Mouse (Mus musculus) brain, adult 2 months (tissue): ENCODE measurements at regions not wholly inside any gene's neighbourhood (a gene's known extent, or its start where the extent isn't known, plus 50 kb on each side); places are given as distances from the start of the nearest gene placed in this dataset.

Experiments used
- DNase-seq: peaks from one replicate; pipeline ENCODE4 v3.0.0; 2011; ENCODE audit warnings: low read depth, low spot score

GRCm38 (mm10) chr4:131366006-131366405 is 421.8 kb downstream of the Matn1 start:
- peak; percentile 22 for DNase-seq

- DNase-seq = peak; percentile 22
Measured at GRCm38 (mm10) chr4:131366656-131367055, 422.5 kb downstream of the Matn1 start.

DNA sequence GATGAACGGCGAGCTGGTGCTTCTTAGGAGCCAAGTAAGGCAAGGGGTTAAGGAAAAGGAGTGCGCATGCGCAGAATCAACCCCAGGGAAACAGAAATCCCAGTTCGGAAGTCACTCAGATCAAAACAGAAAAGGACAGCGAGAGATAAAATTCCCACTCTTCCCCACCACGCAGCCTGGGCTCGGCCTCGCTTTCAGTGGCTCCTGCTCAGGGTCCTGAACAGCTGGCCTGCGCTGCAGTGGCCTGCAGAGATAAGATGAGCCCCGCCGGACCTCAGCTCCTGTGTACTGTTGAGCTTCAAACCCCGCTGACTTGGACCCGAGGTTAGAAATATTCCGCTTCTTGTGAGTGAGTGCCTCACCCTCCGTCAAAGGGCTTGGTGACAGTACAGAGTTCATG is 428.3 kb downstream of the Matn1 start:
- DNase-seq = no peak

- DNase-seq = no peak
Measured at GRCm38 (mm10) chr4:131373172-131373571, 429.0 kb downstream of the Matn1 start.

DNA sequence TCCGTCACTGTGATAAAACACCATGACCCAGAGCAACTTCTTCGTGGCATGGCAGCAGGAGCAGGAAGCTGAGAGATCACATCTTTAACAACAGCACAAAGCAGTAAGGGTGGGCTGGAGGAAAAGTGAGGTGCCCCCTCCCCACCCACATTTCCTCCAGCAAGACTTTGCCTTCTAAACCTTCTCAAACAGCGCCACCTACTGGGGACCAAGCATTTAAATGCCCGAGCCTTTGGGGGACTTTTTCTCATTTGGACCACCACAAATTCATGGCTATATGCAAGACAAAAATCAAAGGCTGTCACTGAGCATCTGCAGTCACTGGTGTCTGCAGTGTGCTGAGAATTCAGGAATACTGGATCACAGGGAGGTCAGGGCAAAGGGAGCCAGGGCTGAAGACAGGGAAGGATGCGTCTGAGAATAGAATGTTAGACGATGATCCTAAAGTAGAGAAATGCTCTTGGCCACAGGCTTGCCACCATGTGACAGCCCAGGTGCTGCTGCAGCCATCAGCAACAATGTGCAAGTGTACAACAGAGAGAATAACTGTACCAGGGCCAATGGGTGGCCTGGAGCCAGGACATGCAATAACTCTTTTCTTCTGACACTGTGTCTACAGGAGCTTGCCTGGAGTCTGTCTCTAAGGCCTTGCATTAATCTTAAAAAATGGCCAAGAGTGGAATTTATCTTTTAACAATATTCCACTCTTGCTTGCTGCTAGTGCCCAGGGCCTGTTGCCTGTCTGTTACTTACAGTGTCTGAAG is 430.5 kb downstream of the Matn1 start:
- DNase-seq = no peak

- peak; percentile 72 for DNase-seq
Measured at GRCm38 (mm10) chr4:131381063-131381462, 436.9 kb downstream of the Matn1 start.

GRCm38 (mm10) chr4:131381529-131381928 is 437.3 kb downstream of the Matn1 start:
- DNase-seq = no peak

GRCm38 (mm10) chr4:131383862-131384261 is 439.7 kb downstream of the Matn1 start:
- DNase-seq = peak; percentile 83

GRCm38 (mm10) chr4:131386961-131387360 is 442.8 kb downstream of the Matn1 start:
- DNase-seq = peak; percentile 64

DNA sequence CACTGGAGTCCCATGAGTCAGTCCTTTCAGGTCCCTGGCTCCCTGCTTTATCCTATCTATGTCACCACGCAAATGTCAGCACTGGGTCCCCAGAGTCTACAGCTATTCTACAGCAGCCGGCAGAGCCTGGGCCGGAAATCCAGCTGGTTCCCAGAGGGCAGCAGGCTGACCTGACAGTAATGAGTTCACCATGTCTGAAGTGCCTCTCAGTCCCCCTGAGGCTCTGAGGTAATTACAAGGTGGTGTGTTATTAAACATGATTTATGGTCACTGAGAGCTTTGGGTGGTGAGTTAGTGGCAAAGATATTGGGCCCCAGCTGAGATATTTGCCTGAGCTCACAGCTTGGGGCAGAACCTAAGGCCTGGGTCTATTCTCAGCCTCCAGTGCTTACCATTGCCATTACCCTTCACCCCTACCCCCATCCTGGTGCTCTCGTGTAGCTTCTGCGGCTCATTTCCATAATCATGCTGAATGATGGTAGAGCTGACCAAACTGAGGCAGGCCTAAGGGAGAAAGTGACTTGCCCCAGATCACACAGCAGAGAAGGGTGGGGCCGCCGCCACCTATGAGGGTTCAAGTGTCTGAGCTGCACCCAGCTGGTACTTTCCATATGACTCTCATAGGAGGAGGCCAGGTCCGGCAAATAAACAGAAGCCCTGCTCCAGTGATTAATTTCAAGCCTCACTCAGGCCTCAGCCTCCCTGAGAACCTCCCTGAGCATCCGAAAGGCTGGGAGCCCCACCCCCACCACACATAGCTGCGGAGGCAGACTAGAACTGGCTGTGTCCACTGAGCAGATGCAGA is 446.8 kb downstream of the Ptpru start:
- DNase-seq = no peak

DNA sequence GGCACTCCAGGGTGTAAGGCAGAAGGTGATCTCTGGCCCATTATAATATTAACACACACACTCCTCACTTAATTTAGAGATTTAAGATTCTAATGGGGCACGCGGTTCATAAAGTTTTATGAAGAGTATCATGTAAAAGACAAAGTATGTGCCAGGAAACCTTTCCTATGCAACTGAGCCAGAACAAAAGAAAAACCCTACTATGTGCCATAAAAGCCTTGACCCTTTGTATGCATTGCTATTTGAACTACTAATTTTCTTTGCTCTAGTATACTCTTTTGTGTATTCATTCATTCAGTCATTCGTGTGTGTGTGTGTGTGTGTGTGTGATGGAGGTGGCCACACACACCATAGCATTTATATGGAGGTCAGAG is 446.2 kb downstream of the Ptpru start:
- no peak for DNase-seq

- no peak for DNase-seq
Measured at GRCm38 (mm10) chr4:131392478-131392877, 445.6 kb downstream of the Ptpru start.

GRCm38 (mm10) chr4:131396226-131396840 is 441.8 kb downstream of the Ptpru start:
- no peak for DNase-seq

DNA sequence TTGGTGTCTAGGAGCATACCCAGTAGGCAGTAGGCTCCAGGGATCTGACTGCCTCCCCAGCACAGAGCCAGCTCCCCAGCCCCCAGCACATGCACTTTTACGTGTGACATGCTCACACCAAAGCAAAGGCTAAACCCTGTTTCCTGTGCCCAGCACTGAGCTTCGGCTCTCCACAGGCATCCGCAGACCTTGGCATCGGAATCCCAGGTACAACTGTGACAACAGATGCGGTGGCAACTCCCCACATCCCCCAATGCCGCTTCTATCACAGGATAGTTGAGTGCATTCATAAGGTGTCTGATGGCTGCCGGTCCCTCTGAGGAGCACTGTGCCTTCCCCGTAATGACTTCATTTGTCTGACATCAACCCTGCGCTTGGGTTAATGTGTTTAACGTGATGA is 440.9 kb downstream of the Ptpru start:
- no peak for DNase-seq

DNA sequence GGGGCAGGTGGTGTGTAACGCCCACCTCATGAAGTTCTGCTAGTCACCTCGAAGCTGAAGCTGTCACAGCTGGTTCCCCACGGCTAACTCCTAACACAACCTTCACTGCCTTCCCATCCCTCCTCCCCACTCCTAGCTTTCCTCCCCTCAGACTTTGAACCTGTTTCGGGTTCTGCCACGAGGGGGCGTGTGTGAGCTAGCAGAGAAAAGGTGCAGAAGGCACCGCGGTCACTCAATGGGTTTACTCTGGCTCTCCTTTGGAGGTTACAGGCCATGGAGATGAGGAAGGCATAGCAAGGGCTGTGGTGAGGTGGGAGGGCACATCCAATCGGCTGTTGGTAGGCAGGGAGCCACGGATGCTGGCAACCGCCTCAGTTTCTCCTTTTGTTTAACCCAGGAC is 437.3 kb downstream of the Ptpru start:
- peak; percentile 47 for DNase-seq

DNA sequence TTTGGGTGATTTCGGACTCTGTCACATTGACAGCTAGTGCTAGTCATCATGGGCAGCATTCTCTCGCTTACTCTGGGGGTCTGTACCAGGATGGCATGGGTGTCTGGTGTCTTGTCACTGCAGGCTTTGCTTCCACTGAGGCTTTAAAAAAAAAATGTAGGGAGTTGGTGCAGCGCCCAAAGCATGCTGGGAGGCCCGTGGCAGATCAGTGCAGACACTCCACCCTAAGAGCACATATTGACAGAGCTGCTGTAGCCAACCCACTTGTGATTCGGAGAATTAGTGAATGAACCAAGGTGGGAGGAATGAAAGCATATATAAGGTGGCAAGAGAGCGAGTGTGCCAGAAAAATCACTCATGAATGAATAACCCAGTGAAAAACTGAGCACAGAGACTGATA is 436.8 kb downstream of the Ptpru start:
- no peak for DNase-seq

- peak; percentile 76 for DNase-seq
Measured at GRCm38 (mm10) chr4:131405376-131406017, 432.6 kb downstream of the Ptpru start.

GRCm38 (mm10) chr4:131407464-131407863 is 430.6 kb downstream of the Ptpru start:
- DNase-seq = no peak

- no peak for DNase-seq
Measured at GRCm38 (mm10) chr4:131408644-131409043, 429.4 kb downstream of the Ptpru start.

- peak; percentile 61 for DNase-seq
Measured at GRCm38 (mm10) chr4:131409805-131410204, 428.3 kb downstream of the Ptpru start.

DNA sequence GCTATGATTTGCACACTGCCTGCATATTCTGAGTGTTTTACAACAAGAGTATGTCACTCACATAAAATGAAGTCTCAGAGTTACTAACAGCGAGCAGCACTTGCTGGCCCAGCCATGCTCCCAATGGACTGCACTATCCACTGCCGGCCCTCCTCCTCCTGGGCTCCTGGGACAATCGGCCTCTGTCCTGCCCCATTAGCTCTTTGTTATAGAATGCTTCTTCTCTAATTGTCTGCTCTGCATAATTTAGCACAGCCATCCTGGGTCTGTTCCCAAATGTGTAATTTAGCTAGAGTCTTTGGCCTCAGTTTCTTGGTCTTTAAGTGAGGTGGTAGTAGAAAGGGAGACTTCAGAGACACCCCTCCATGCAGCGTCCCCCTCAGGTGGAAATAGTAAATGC is 426.2 kb downstream of the Ptpru start:
- DNase-seq = no peak

DNA sequence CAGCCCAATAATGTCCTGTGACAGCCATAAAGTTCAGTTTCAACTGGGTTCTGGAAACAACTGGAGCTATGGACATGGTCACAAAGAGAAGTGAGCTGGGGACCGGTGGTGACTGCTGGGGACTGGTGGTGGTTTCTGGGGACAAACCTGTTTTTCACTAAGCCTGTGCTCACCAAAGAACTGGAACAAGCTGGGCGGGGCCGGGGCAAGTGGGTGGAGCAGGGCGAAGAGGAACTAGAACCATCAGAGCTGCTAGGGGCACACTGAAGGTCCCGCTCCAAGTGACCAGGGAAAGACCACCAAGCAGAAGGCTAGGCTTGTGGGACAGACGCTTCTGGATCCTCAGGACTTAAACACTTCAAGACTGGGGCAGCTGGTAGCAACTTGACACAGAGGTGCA is 424.7 kb downstream of the Ptpru start:
- DNase-seq = no peak
